Mouse (Mus musculus) stomach, embryonic 15.5 days (tissue): ENCODE data around the gene Evi2. TPM values are rescaled to one million over a fixed set of nuclear protein-coding genes. Genes with fewer than 3 reads are reported as not detected.

Experiments used
- ATAC-seq: fragments of 200-750 bp; cut with Nextera tagmentation; 2 replicates; pipeline ENCODE4 v1.8.0; 2017; ENCODE audit warnings: low read depth, moderate number of reproducible peaks, moderate TSS enrichment; ENCODE audit not compliant: insufficient read depth, low FRiP score
- H3K27ac ChIP-seq: fragments of 300-500 bp; sonication (generic); 2 replicates; pipeline ENCODE4 v1.5.1; 2015; ENCODE audit warnings: mild to moderate bottlenecking, inconsistent platforms
- H3K27me3 ChIP-seq: fragments of 300-500 bp; sonication (generic); replicated peaks from 2 replicates; pipeline ENCODE4 v1.6.1; 2015; ENCODE audit warnings: inconsistent platforms
- H3K36me3 ChIP-seq: fragments of 300-500 bp; sonication (generic); 2 replicates; pipeline ENCODE4 v1.6.1; 2015; ENCODE audit warnings: inconsistent platforms
- H3K4me1 ChIP-seq: fragments of 300-500 bp; sonication (generic); 2 replicates; pipeline ENCODE4 v1.6.1; 2015; ENCODE audit warnings: inconsistent platforms
- H3K4me2 ChIP-seq: fragments of 300-500 bp; sonication (generic); 2 replicates; pipeline ENCODE4 v1.6.1; 2015; ENCODE audit warnings: mild to moderate bottlenecking, inconsistent platforms
- H3K4me3 ChIP-seq: fragments of 300-500 bp; sonication (generic); replicated peaks from 2 replicates; pipeline ENCODE4 v1.5.1; 2015; ENCODE audit warnings: inconsistent platforms
- H3K9ac ChIP-seq: fragments of 300-500 bp; sonication (generic); 2 replicates; pipeline ENCODE4 v1.6.1; 2015; ENCODE audit warnings: inconsistent platforms
- H3K9me3 ChIP-seq: fragments of 300-500 bp; sonication (generic); 2 replicates; pipeline ENCODE4 v1.6.1; 2016; ENCODE audit warnings: inconsistent platforms
- WGBS: fragments of 180-500 bp; shearing (Covaris S2); methylation state at CpG from one replicate; pipeline ENCODE4 v1.1.7; 2015; 5-methylcytosine and 5-hydroxymethylcytosine counted together
- polyA plus RNA-seq: library from polyadenylated mRNA; unstranded; fragments of >200 nt; fragmentation: Nextera tagmentation; extraction: Ambion mirVana; gene quantifications from 2 replicates; pipeline ENCODE4 v1.2.1, GENCODE M21; 2015

Gene Evi2
- polyA plus RNA-seq, 1 experiment from 2014 or later = 0.86 TPM

- no peaks in the 10 kb centered on the region for H3K9me3 ChIP-seq
- WGBS = 71% methylated on average over 8 of the region's 8 CpGs
- H3K27me3 ChIP-seq = no peaks in the 10 kb centered on the region
- H3K4me3 ChIP-seq = no peak overlapping the region
- ATAC-seq = peak; percentile 39; the same call in 1 of the 2 replicates
- H3K27ac ChIP-seq = peak overlapping the region; percentile 76; the same call in 1 of the 2 replicates
- no peak overlapping the region for H3K9ac ChIP-seq
- peaks cover 6% of the 10 kb centered on the region; the same call in 1 of the 2 replicates for H3K4me1 ChIP-seq
- peaks cover 9% of the 10 kb centered on the region; the same call in 1 of the 2 replicates for H3K36me3 ChIP-seq
- H3K4me2 ChIP-seq = no peak overlapping the region
Measured at GRCm38 (mm10) chr11:79533950-79534690, 3.7 kb upstream of the Evi2 start.

- 82% methylated on average over 6 of the region's 6 CpGs for WGBS
- ATAC-seq = no peak
- H3K27me3 ChIP-seq = no peaks in the 10 kb centered on the region
- no peak overlapping the region for H3K27ac ChIP-seq
- peaks cover 9% of the 10 kb centered on the region; the same call in 1 of the 2 replicates for H3K36me3 ChIP-seq
- no peaks in the 10 kb centered on the region for H3K9me3 ChIP-seq
- no peak overlapping the region for H3K4me2 ChIP-seq
- no peak overlapping the region for H3K4me3 ChIP-seq
- no peak overlapping the region for H3K9ac ChIP-seq
- H3K4me1 ChIP-seq = peaks cover 6% of the 10 kb centered on the region; the same call in 1 of the 2 replicates
Measured at GRCm38 (mm10) chr11:79533311-79533710, 2.9 kb upstream of the Evi2 start.

GRCm38 (mm10) chr11:79531485-79531884, 1.1 kb upstream of the Evi2 start:
- H3K4me1 ChIP-seq = peaks cover 6% of the 10 kb centered on the region; the same call in 1 of the 2 replicates
- H3K27me3 ChIP-seq = no peaks in the 10 kb centered on the region
- no peak overlapping the region for H3K4me3 ChIP-seq
- no peak overlapping the region for H3K27ac ChIP-seq
- 0 out of 2 replicates have a peak, but pooled peaks cover 3% of the 10 kb centered on the region for H3K36me3 ChIP-seq
- no peaks in the 10 kb centered on the region for H3K9me3 ChIP-seq
- no peak overlapping the region for H3K9ac ChIP-seq
- no peak for ATAC-seq
- no peak overlapping the region for H3K4me2 ChIP-seq
- 88% methylated on average over 4 of the region's 4 CpGs for WGBS

- no peak overlapping the region for H3K4me2 ChIP-seq
- no peak overlapping the region for H3K4me3 ChIP-seq
- no peak overlapping the region for H3K27ac ChIP-seq
- no peaks in the 10 kb centered on the region for H3K9me3 ChIP-seq
- 0 out of 2 replicates have a peak, but pooled peaks cover 3% of the 10 kb centered on the region for H3K36me3 ChIP-seq
- 83% methylated on average over 11 of the region's 11 CpGs for WGBS
- peaks cover 6% of the 10 kb centered on the region; the same call in 1 of the 2 replicates for H3K4me1 ChIP-seq
- no peak for ATAC-seq
- no peaks in the 10 kb centered on the region for H3K27me3 ChIP-seq
- no peak overlapping the region for H3K9ac ChIP-seq
Measured at GRCm38 (mm10) chr11:79530774-79531173, 385 bp upstream of the Evi2 start.

- peaks cover 6% of the 10 kb centered on the region; the same call in 1 of the 2 replicates for H3K4me1 ChIP-seq
- no peak for ATAC-seq
- H3K4me3 ChIP-seq = no peak overlapping the region
- 0 out of 2 replicates have a peak, but pooled peaks cover 3% of the 10 kb centered on the region for H3K36me3 ChIP-seq
- no peak overlapping the region for H3K27ac ChIP-seq
- H3K9ac ChIP-seq = no peak overlapping the region
- no peaks in the 10 kb centered on the region for H3K27me3 ChIP-seq
- H3K4me2 ChIP-seq = no peak overlapping the region
- H3K9me3 ChIP-seq = no peaks in the 10 kb centered on the region
- 79% methylated on average over 2 of the region's 2 CpGs for WGBS
Measured at GRCm38 (mm10) chr11:79529736-79530135, 653 bp downstream of the Evi2 start.

- ATAC-seq = no peak
- Histone ChIP-seq H3K36me3 (0 out of 2 replicates have a peak, but pooled peaks cover 3% of the 10 kb centered on the region), H3K27ac (no peak overlapping the region; the same call in 1 of the 2 replicates), H3K27me3 (no peaks in the 10 kb centered on the region), H3K4me1 (peaks cover 5% of the 10 kb centered on the region; the same call in 1 of the 2 replicates), H3K4me2 (no peak overlapping the region), H3K4me3 (no peak overlapping the region), H3K9ac (no peak overlapping the region), H3K9me3 (no peaks in the 10 kb centered on the region)
- 93% methylated on average over 6 of the region's 6 CpGs for WGBS
Measured at GRCm38 (mm10) chr11:79529226-79529625, 1.2 kb downstream of the Evi2 start.

GRCm38 (mm10) chr11:79528601-79529000, 1.8 kb downstream of the Evi2 start:
- Histone ChIP-seq H3K9me3 (no peaks in the 10 kb centered on the region), H3K4me2 (no peak overlapping the region), H3K27me3 (no peaks in the 10 kb centered on the region), H3K4me3 (no peak overlapping the region), H3K27ac (no peak overlapping the region), H3K4me1 (no peaks in the 10 kb centered on the region), H3K9ac (no peak overlapping the region), H3K36me3 (no peaks in the 10 kb centered on the region)
- 68% methylated on average over 3 of the region's 3 CpGs for WGBS
- ATAC-seq = no peak

GRCm38 (mm10) chr11:79527739-79528384, 2.5 kb downstream of the Evi2 start:
- ATAC-seq = no peak
- Histone ChIP-seq H3K4me1 (no peaks in the 10 kb centered on the region), H3K4me2 (no peak overlapping the region), H3K9me3 (no peaks in the 10 kb centered on the region), H3K27me3 (no peaks in the 10 kb centered on the region), H3K36me3 (no peaks in the 10 kb centered on the region), H3K27ac (peak overlapping the region; percentile 40; the same call in 1 of the 2 replicates), H3K9ac (no peak overlapping the region), H3K4me3 (no peak overlapping the region)
- 84% methylated on average over 5 of the region's 5 CpGs for WGBS

- Histone ChIP-seq H3K36me3 (no peaks in the 10 kb centered on the region), H3K4me3 (no peak overlapping the region), H3K4me1 (no peaks in the 10 kb centered on the region), H3K4me2 (no peak overlapping the region), H3K9me3 (no peaks in the 10 kb centered on the region), H3K27me3 (no peaks in the 10 kb centered on the region), H3K27ac (peak overlapping the region; percentile 40; the same call in 1 of the 2 replicates), H3K9ac (no peak overlapping the region)
- ATAC-seq = no peak
- WGBS = 67% methylated on average over 15 of the region's 15 CpGs
Measured at GRCm38 (mm10) chr11:79527015-79527738, 3.2 kb downstream of the Evi2 start.

GRCm38 (mm10) chr11:79526549-79526948, 3.8 kb downstream of the Evi2 start:
- no peaks in the 10 kb centered on the region for H3K4me1 ChIP-seq
- ATAC-seq = no peak

GRCm38 (mm10) chr11:79524310-79524575, 6.1 kb downstream of the Evi2 start:
- Histone ChIP-seq H3K4me2 (no peak overlapping the region), H3K36me3 (no peaks in the 10 kb centered on the region), H3K27me3 (no peaks in the 10 kb centered on the region), H3K4me3 (no peak overlapping the region), H3K4me1 (no peaks in the 10 kb centered on the region), H3K9me3 (no peaks in the 10 kb centered on the region), H3K9ac (no peak overlapping the region), H3K27ac (no peak overlapping the region)
- 78% methylated on average over 1 of the region's 1 CpGs for WGBS
- no peak for ATAC-seq

More at GRCm38 (mm10) chr11:79526549-79526948, 3.8 kb downstream of the Evi2 start:
- Histone ChIP-seq H3K4me3 (no peak overlapping the region), H3K9me3 (no peaks in the 10 kb centered on the region), H3K4me2 (no peak overlapping the region), H3K27me3 (no peaks in the 10 kb centered on the region), H3K36me3 (no peaks in the 10 kb centered on the region), H3K9ac (no peak overlapping the region), H3K27ac (no peak overlapping the region)
- WGBS = 82% methylated on average over 3 of the region's 3 CpGs
